Comparison of ENCODE assay signal across 10 mouse cellular contexts in the genomic region with DNA sequence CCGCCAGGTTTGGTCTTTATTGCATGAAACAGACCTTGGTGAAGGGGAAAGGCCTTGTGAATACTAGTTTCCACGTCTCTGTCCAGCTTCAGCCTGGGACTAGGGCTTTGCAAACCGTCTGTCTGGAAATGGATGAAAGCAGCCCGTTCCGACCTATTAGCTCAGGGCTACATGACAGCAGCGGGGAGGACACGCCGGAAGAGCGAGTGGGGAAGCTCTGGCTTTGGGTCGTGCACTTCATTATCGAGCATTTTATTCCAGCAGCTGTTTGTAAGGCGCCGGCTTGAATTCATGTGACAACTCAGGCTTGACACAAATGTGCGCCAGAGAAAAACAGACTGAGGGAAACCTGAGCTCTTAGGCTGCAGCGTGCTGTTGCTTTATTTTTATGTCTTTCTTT. TPM values are rescaled to one million over a fixed set of nuclear protein-coding genes. Genes with fewer than 3 reads are reported as not detected.
DNase-seq lines count a peak whose midpoint lies in the region; ATAC-seq lines count a peak whose summit lies in the region.
"Had no signal": no experiment of that assay in that cellular context is flagged by ENCODE, and none has a peak within 500 bp of the region (broad histone marks: within the 10 kb centered on the region; RNA-seq: fewer than 3 reads in every experiment).

No protein-coding gene starts in this region.

- H3K4me1 ChIP-seq in embryonic facial prominence, embryonic 14.5 days (ENCODE audit: control insufficient read depth, insufficient read depth, low read length) = peaks cover 28% of the 10 kb centered on the region
- peaks cover 48% of the 10 kb centered on the region for H3K4me1 ChIP-seq in embryonic facial prominence, embryonic 10.5 days
- peaks cover 22% of the 10 kb centered on the region for H3K4me1 ChIP-seq in hindbrain, embryonic 14.5 days (replicated peaks; ENCODE audit: control insufficient read depth, insufficient read depth, low read length)
- H3K4me1 ChIP-seq: intestine, embryonic 15.5 days had no signal

- 52% methylated on average over 15 of the region's 15 CpGs for WGBS in embryonic facial prominence, embryonic 14.5 days
- WGBS in embryonic facial prominence, embryonic 10.5 days = 78% methylated on average over 15 of the region's 15 CpGs
- 40% methylated on average over 15 of the region's 15 CpGs for WGBS in hindbrain, embryonic 14.5 days

- no peak overlapping the region for H3K4me3 ChIP-seq in embryonic facial prominence, embryonic 14.5 days (ENCODE audit: low read depth, low read length)
- no peak overlapping the region for H3K4me3 ChIP-seq in embryonic facial prominence, embryonic 10.5 days
- no peak overlapping the region for H3K4me3 ChIP-seq in hindbrain, embryonic 14.5 days (replicated peaks; ENCODE audit: low read length)
- H3K4me3 ChIP-seq: embryonic facial prominence, embryonic 13.5 days; intestine, embryonic 15.5 days had no signal

- no peak overlapping the region for H3K9ac ChIP-seq in embryonic facial prominence, embryonic 14.5 days (ENCODE audit: low read depth, low read length)
- H3K9ac ChIP-seq in hindbrain, embryonic 14.5 days = peak overlapping the region; percentile 2; the same call in 1 of the 2 replicates
- H3K9ac ChIP-seq: embryonic facial prominence, embryonic 13.5 days; intestine, embryonic 15.5 days had no signal

- H3K4me2 ChIP-seq in embryonic facial prominence, embryonic 14.5 days (ENCODE audit: low read depth, low read length) = no peak overlapping the region
- H3K4me2 ChIP-seq in hindbrain, embryonic 14.5 days (replicated peaks) = peak overlapping the region; percentile 21; the same call in 1 of the 2 replicates
- H3K4me2 ChIP-seq: embryonic facial prominence, embryonic 13.5 days; intestine, embryonic 15.5 days had no signal

- H3K27ac ChIP-seq in embryonic facial prominence, embryonic 14.5 days (replicated peaks; ENCODE audit: low read depth, low read length) = no peak overlapping the region; the same call in 1 of the 2 replicates
- no peak overlapping the region for H3K27ac ChIP-seq in embryonic facial prominence, embryonic 10.5 days (replicated peaks)
- H3K27ac ChIP-seq in hindbrain, embryonic 14.5 days = peak overlapping the region; percentile 75
- H3K27ac ChIP-seq: embryonic facial prominence, embryonic 13.5 days; intestine, embryonic 15.5 days had no signal

- H3K36me3 ChIP-seq in embryonic facial prominence, embryonic 14.5 days (ENCODE audit: control insufficient read depth, insufficient read depth, low read length) = peaks cover 20% of the 10 kb centered on the region
- H3K36me3 ChIP-seq in embryonic facial prominence, embryonic 10.5 days (replicated peaks) = peaks cover 97% of the 10 kb centered on the region
- no peaks in the 10 kb centered on the region for H3K36me3 ChIP-seq in hindbrain, embryonic 14.5 days (replicated peaks; ENCODE audit: control insufficient read depth, insufficient read depth)

- DNase-seq in embryonic facial prominence, embryonic 14.5 days (ENCODE audit: low spot score) = peak; percentile 79
- no peak for DNase-seq in embryonic facial prominence, embryonic 10.5 days (ENCODE audit: low spot score)
- peak; percentile 67 for DNase-seq in adrenal gland, postnatal 10 days
- no peak for DNase-seq in hindbrain, embryonic 14.5 days (ENCODE audit: low spot score)
- DNase-seq in lung, postnatal 10 days = peak; percentile 78
- DNase-seq in left cerebral cortex, adult 8-10 months (ENCODE audit: low spot score in 2 of 2) = no peak

- no peaks in the 10 kb centered on the region for H3K9me3 ChIP-seq in embryonic facial prominence, embryonic 14.5 days (ENCODE audit: control insufficient read depth, low read length)
- no peaks in the 10 kb centered on the region for H3K9me3 ChIP-seq in embryonic facial prominence, embryonic 10.5 days
- H3K9me3 ChIP-seq in hindbrain, embryonic 14.5 days (ENCODE audit: control insufficient read depth, low read length) = no peaks in the 10 kb centered on the region
- H3K9me3 ChIP-seq: embryonic facial prominence, embryonic 13.5 days; intestine, embryonic 15.5 days had no signal

- ATAC-seq in embryonic facial prominence, embryonic 14.5 days (ENCODE audit: low read depth) = peak; percentile 56
- no peak for ATAC-seq in hindbrain, embryonic 14.5 days (ENCODE audit: low FRiP score)
- ATAC-seq in megakaryocyte, adult 5-6 weeks (ENCODE audit: poor library complexity, severe bottlenecking) = no peak
- ATAC-seq in megakaryocyte-erythroid progenitor cell, adult 5-6 weeks (replicated peaks; ENCODE audit: low FRiP score, low TSS enrichment, poor library complexity, severe bottlenecking) = no peak
- ATAC-seq: intestine, embryonic 15.5 days had no signal

- no peaks in the 10 kb centered on the region for H3K27me3 ChIP-seq in embryonic facial prominence, embryonic 14.5 days (replicated peaks; ENCODE audit: control insufficient read depth, insufficient read depth, low read length)
- no peaks in the 10 kb centered on the region for H3K27me3 ChIP-seq in embryonic facial prominence, embryonic 10.5 days (replicated peaks; ENCODE audit: low read depth, poor library complexity, severe bottlenecking)
- no peaks in the 10 kb centered on the region for H3K27me3 ChIP-seq in hindbrain, embryonic 14.5 days (ENCODE audit: control insufficient read depth, insufficient read depth, low read length)
- H3K27me3 ChIP-seq: embryonic facial prominence, embryonic 13.5 days; intestine, embryonic 15.5 days had no signal

RNA-seq across cellular contexts. Expression of a gene that starts 13.9 kb away (rescaled TPM):
- 13.3 and 15.0 TPM in 2 replicates for polyA plus RNA-seq in embryonic facial prominence, embryonic 14.5 days (2014; fragmentation: Nextera tagmentation; extraction: Ambion mirVana)
- 32.5 and 35.7 TPM in 2 replicates for polyA plus RNA-seq in embryonic facial prominence, embryonic 10.5 days (2016; fragmentation: Nextera tagmentation; extraction: Ambion mirVana)
- total RNA-seq in adrenal gland, postnatal 10 days (2021) = 10 to 100 TPM; 24.4 to 34.9 TPM
- 12.2 and 12.9 TPM in 2 replicates for polyA plus RNA-seq in hindbrain, embryonic 14.5 days (2014; fragmentation: Nextera tagmentation; extraction: Ambion mirVana)
- 1 to 10 TPM; 5.2 to 5.9 (median 5.4) TPM for total RNA-seq in left cerebral cortex, adult 8-10 months (2022)
- total RNA-seq in megakaryocyte, adult 5-6 weeks (2015) = 16.8 and 21.2 TPM in 2 replicates
- total RNA-seq in megakaryocyte, adult 5-6 weeks (2017) = 15.1 and 20.4 TPM in 2 replicates
- 22.5 and 31.0 TPM in 2 replicates for total RNA-seq in megakaryocyte-erythroid progenitor cell, adult 5-6 weeks (2014; fragmentation: Nextera tagmentation)
- 11.9 and 21.6 TPM in 2 replicates for total RNA-seq in megakaryocyte-erythroid progenitor cell, adult 5-6 weeks (2017)

Comparison
In these comparisons a context has a peak if more than half of its experiments do, and no peak if none do; other contexts are left out.
1. DNase-seq: peak in embryonic facial prominence, embryonic 14.5 days (single experiment), adrenal gland, postnatal 10 days (single experiment) and lung, postnatal 10 days (single experiment); none in embryonic facial prominence, embryonic 10.5 days (single experiment), hindbrain, embryonic 14.5 days (single experiment) and left cerebral cortex, adult 8-10 months (0 of 2).